Mouse (Mus musculus): ENCODE results near the gene Sp2. TPM values are rescaled to one million over a fixed set of nuclear protein-coding genes. Genes with fewer than 3 reads are reported as not detected.

Sp2 gene
- polyA plus RNA-seq, 1 experiment from 2014 or later = 23.9 TPM

DNA sequence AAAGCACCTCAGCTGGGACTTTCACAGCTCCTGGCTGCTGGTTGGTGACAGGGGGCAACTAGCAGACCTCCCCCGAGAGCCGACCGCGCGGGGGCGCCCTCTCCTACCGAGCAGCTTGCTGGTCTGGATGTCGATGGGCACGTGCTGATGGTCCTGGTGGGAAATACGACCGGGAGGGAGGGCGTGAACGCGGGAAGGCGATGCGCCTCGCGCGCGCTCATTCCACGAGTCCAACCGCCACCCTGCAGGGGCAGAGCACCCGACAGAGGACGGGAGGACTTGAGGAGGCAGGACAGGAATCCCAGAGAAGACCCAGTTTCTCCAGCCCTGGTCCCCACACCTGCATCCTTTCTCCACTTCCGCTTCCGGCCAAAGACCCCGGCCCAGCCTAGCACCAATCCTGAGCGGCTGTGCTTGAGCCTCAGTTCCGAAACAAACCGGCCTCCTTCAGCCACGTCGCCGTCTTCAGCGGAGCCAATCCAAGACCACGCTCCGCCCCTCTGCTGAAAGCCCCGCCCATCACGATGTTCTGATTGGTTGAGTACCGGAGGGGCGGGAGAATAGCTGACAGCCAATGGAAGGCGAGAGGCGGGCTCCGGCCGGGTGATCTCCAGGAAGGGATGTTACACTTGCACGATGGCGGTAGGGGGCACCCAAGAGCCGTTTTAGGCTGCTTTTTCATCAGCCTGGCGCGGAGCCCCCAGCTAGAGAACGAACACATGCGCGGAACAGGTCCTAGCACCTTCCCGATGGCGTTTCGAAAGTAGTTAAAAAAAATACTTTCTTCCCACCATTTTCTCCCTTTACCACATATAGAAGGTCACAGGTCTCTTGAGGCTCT is 66.5 kb downstream of the Sp2 start, which contains the start of gene Cdk5rap3:
TSS of gene Cdk5rap3 (minus strand) at position 453 of the 841 bp plus-strand sequence.
- Histone ChIP-seq H3K27ac (ENCODE audit: low read depth, low read length) (peak within 1 kb of the TSS; percentile 61; the same call in 1 of the 2 replicates), H3K27me3 (ENCODE audit: control insufficient read depth, insufficient read depth, low read length) (no peaks in the 10 kb centered on the region), H3K9me3 (ENCODE audit: control insufficient read depth, low read length) (no peaks in the 10 kb centered on the region), H3K4me3 (ENCODE audit: low read length) (peak within 1 kb of the TSS; percentile 67), H3K9ac (ENCODE audit: low read depth, low read length) (peak within 1 kb of the TSS; percentile 65), H3K36me3 (ENCODE audit: control insufficient read depth, insufficient read depth, low read length) (peaks cover 11% of the 10 kb centered on the region), H3K4me1 (ENCODE audit: control insufficient read depth, insufficient read depth, low read length) (peaks cover 10% of the 10 kb centered on the region), H3K4me2 (replicated peaks; ENCODE audit: low read depth, low read length) (peak within 1 kb of the TSS; percentile 79)
- under 1% methylated on average over 55 of the region's 55 CpGs for WGBS
- ATAC-seq (ENCODE audit: low FRiP score, low TSS enrichment) = peak; percentile 98

DNA sequence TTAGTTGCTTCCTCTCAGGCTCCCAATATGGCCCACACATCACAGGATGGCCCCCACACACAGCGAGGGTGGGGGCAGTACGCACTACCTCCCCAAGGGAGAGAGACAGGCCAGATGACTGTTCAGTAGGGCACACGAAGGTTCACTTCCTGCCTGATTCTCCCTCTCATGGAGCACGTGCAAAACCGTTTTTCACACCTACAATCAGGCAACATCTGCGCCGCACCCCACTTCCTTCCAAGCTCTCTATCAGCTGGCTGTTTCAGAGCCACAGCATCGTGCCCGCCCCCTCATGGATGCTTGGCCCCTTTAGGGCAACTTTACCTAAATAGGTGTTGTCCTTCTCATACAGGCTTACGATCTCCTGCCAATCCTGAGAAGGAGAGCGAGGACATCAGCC is 70.1 kb downstream of the Sp2 start:
- Histone ChIP-seq H3K9me3 (ENCODE audit: control insufficient read depth, low read length) (no peaks in the 10 kb centered on the region), H3K9ac (ENCODE audit: low read depth, low read length) (no peak overlapping the region), H3K27ac (ENCODE audit: low read depth, low read length) (no peak overlapping the region), H3K27me3 (ENCODE audit: control insufficient read depth, insufficient read depth, low read length) (no peaks in the 10 kb centered on the region), H3K36me3 (ENCODE audit: control insufficient read depth, insufficient read depth, low read length) (peaks cover 40% of the 10 kb centered on the region), H3K4me3 (ENCODE audit: low read length) (no peak overlapping the region), H3K4me1 (ENCODE audit: control insufficient read depth, insufficient read depth, low read length) (peaks cover 10% of the 10 kb centered on the region), H3K4me2 (replicated peaks; ENCODE audit: low read depth, low read length) (no peak overlapping the region)
- 82% methylated on average over 11 of the region's 11 CpGs for WGBS
- no peak for ATAC-seq (ENCODE audit: low FRiP score, low TSS enrichment)

DNA sequence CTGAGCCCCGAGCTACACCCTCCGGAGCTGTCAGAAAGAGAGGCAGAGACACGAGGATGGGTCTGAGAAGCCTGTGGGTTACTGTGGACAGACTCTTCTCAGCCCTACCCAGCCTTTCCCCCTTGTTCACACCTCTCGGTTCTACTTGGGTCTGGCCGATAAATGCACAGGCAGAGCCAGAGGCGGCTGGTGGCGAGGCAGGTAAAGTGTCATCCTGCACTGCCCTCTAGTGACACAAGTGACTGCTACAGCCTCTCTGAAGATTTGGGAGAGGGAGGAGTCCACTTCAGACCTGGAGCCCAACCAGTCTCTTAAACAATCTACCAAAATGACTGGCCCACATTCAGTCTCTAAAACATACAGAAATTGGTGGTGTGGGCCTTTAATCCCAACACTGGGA is 72.8 kb downstream of the Sp2 start:
- ATAC-seq (ENCODE audit: low FRiP score, low TSS enrichment) = peak; percentile 62
- H3K4me1 ChIP-seq (ENCODE audit: control insufficient read depth, insufficient read depth, low read length) = peaks cover 13% of the 10 kb centered on the region
- WGBS = 30% methylated on average over 7 of the region's 7 CpGs
- no peaks in the 10 kb centered on the region for H3K9me3 ChIP-seq (ENCODE audit: control insufficient read depth, low read length)
- no peak overlapping the region for H3K4me3 ChIP-seq (ENCODE audit: low read length)
- H3K27me3 ChIP-seq (ENCODE audit: control insufficient read depth, insufficient read depth, low read length) = no peaks in the 10 kb centered on the region
- peaks cover 43% of the 10 kb centered on the region for H3K36me3 ChIP-seq (ENCODE audit: control insufficient read depth, insufficient read depth, low read length)
- H3K9ac ChIP-seq (ENCODE audit: low read depth, low read length) = no peak overlapping the region
- no peak overlapping the region for H3K4me2 ChIP-seq (replicated peaks; ENCODE audit: low read depth, low read length)
- no peak overlapping the region for H3K27ac ChIP-seq (ENCODE audit: low read depth, low read length)

DNA sequence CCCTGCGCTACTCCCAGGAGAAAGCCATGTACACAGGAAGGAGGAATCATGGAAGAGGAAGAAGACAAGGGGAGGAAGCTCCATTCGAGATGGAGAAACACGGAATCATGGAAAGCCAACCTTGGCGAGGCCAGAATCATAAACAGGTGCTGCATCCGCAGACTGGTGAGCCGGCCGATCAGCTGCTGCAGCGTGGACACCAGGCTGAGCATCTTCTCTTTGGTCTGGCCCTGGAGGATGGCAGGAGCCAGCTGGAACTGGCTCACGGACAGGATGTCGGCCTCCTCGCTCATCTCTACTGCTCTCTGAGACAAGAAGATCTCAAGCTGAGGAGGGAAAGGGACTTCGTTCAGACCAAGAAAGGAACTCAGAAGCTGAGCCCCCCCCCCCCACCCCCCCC is 74.2 kb downstream of the Sp2 start:
- peaks cover 43% of the 10 kb centered on the region for H3K36me3 ChIP-seq (ENCODE audit: control insufficient read depth, insufficient read depth, low read length)
- ATAC-seq (ENCODE audit: low FRiP score, low TSS enrichment) = no peak
- H3K9ac ChIP-seq (ENCODE audit: low read depth, low read length) = no peak overlapping the region; the same call in 1 of the 2 replicates

DNA sequence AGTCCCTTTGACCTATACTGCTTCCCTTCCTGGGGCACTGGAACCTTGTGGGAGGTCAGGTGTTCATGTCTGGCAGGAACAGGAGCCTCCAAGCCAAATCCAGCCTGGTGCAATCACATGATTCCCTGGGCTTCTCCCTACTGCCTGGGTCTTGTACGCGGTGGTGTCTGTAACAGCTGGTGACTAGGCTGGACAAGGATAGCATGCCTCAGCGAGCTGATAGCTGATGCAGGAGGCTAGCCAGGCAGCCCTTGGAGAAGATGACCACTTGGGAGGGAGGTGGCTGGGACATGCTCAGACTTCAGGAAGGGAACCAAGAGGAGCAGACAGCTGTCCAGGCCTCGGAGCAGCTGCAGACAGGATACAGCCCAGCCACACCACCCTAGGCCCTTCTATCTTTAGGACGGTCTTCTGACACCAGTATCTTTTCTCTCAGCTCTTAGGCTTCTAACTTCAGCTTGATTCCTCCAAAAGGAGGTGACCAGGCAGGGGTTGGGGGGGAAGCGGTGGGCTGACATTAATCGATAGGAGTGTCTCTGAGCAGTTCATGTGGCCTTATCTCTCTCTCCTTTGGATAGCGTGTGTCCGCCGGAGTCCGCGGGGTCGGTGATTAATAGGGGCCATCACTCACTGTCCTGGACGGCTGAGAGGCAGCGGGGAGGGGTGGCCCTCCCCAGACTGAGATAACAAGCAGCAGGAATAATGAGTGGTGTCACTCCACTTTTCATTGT is 76.2 kb downstream of the Sp2 start:
- ATAC-seq (ENCODE audit: low FRiP score, low TSS enrichment) = no peak
- 23% methylated on average over 15 of the region's 15 CpGs for WGBS
- no peaks in the 10 kb centered on the region for H3K9me3 ChIP-seq (ENCODE audit: control insufficient read depth, low read length)
- peak overlapping the region; percentile 4; the same call in 1 of the 2 replicates for H3K9ac ChIP-seq (ENCODE audit: low read depth, low read length)
- no peak overlapping the region; the same call in 1 of the 2 replicates for H3K27ac ChIP-seq (ENCODE audit: low read depth, low read length)
- H3K4me2 ChIP-seq (replicated peaks; ENCODE audit: low read depth, low read length) = no peak overlapping the region
- no peaks in the 10 kb centered on the region for H3K27me3 ChIP-seq (ENCODE audit: control insufficient read depth, insufficient read depth, low read length)
- H3K36me3 ChIP-seq (ENCODE audit: control insufficient read depth, insufficient read depth, low read length) = peaks cover 35% of the 10 kb centered on the region
- H3K4me1 ChIP-seq (ENCODE audit: control insufficient read depth, insufficient read depth, low read length) = peaks cover 22% of the 10 kb centered on the region
- H3K4me3 ChIP-seq (ENCODE audit: low read length) = no peak overlapping the region

More for the DNA sequence above, 74.2 kb downstream of the Sp2 start:
- H3K4me1 ChIP-seq (ENCODE audit: control insufficient read depth, insufficient read depth, low read length) = peaks cover 10% of the 10 kb centered on the region
- H3K4me2 ChIP-seq (replicated peaks; ENCODE audit: low read depth, low read length) = no peak overlapping the region
- WGBS = 87% methylated on average over 12 of the region's 12 CpGs
- no peak overlapping the region for H3K4me3 ChIP-seq (ENCODE audit: low read length)
- no peaks in the 10 kb centered on the region for H3K27me3 ChIP-seq (ENCODE audit: control insufficient read depth, insufficient read depth, low read length)
- H3K9me3 ChIP-seq (ENCODE audit: control insufficient read depth, low read length) = no peaks in the 10 kb centered on the region
- H3K27ac ChIP-seq (ENCODE audit: low read depth, low read length) = no peak overlapping the region

Other genes with a start within 250 kb of the Sp2 start
- 8.6 and 10.2 TPM in 2 replicates for gene Snx11, start 205.4 kb downstream of the Sp2 start, polyA plus RNA-seq (2014; fragmentation: Nextera tagmentation; extraction: Ambion mirVana)
- 137 and 181 TPM in 2 replicates for gene Cbx1, start 193.8 kb downstream of the Sp2 start, polyA plus RNA-seq (2014; fragmentation: Nextera tagmentation; extraction: Ambion mirVana)
- gene Nfe2l1, start 153.0 kb downstream of the Sp2 start, polyA plus RNA-seq (2014; fragmentation: Nextera tagmentation; extraction: Ambion mirVana) = 37.3 and 43.2 TPM in 2 replicates
- gene Copz2, start 133.1 kb downstream of the Sp2 start, polyA plus RNA-seq (2014; fragmentation: Nextera tagmentation; extraction: Ambion mirVana) = 94.7 and 106 TPM in 2 replicates
- gene Cdk5rap3, start 66.5 kb downstream of the Sp2 start, polyA plus RNA-seq (2014; fragmentation: Nextera tagmentation; extraction: Ambion mirVana) = 66.9 and 69.1 TPM in 2 replicates
- gene Prr15l, start 54.9 kb downstream of the Sp2 start, polyA plus RNA-seq (2014; fragmentation: Nextera tagmentation; extraction: Ambion mirVana) = 33.7 and 36.3 TPM in 2 replicates
- 17.3 and 28.0 TPM in 2 replicates for gene Pnpo, start 39.0 kb downstream of the Sp2 start, polyA plus RNA-seq (2014; fragmentation: Nextera tagmentation; extraction: Ambion mirVana)
- 0.57 and 0.60 TPM in 2 replicates for gene Sp6, start 30.4 kb upstream of the Sp2 start, polyA plus RNA-seq (2014; fragmentation: Nextera tagmentation; extraction: Ambion mirVana)
- 24.4 and 29.9 TPM in 2 replicates for gene Scrn2, start 47.0 kb upstream of the Sp2 start, polyA plus RNA-seq (2014; fragmentation: Nextera tagmentation; extraction: Ambion mirVana)
- 1.6 and 1.7 TPM in 2 replicates for gene Lrrc46, start 58.4 kb upstream of the Sp2 start, polyA plus RNA-seq (2014; fragmentation: Nextera tagmentation; extraction: Ambion mirVana)
- 89.4 and 99.6 TPM in 2 replicates for gene Mrpl10, start 58.6 kb upstream of the Sp2 start, polyA plus RNA-seq (2014; fragmentation: Nextera tagmentation; extraction: Ambion mirVana)
- 5.1 and 5.8 TPM in 2 replicates for gene Osbpl7, start 67.7 kb upstream of the Sp2 start, polyA plus RNA-seq (2014; fragmentation: Nextera tagmentation; extraction: Ambion mirVana)
- 0.07 TPM in 1 of 2 replicates, not detected in the other for gene Tbx21, start 132.4 kb upstream of the Sp2 start, polyA plus RNA-seq (2014; fragmentation: Nextera tagmentation; extraction: Ambion mirVana)
- gene Tbkbp1, start 168.5 kb upstream of the Sp2 start, polyA plus RNA-seq (2014; fragmentation: Nextera tagmentation; extraction: Ambion mirVana) = 6.0 and 6.8 TPM in 2 replicates
- 60.0 and 84.3 TPM in 2 replicates for gene Kpnb1, start 204.9 kb upstream of the Sp2 start, polyA plus RNA-seq (2014; fragmentation: Nextera tagmentation; extraction: Ambion mirVana)